Mouse (Mus musculus) adrenal gland, adult 2 months (tissue): ENCODE data around the gene Olfr1357. TPM values are rescaled to one million over a fixed set of nuclear protein-coding genes. Genes with fewer than 3 reads are reported as not detected.

Experiments used
- DNase-seq: peaks from one replicate; pipeline ENCODE4 v3.0.0; 2021
- polyA plus RNA-seq: library from polyadenylated mRNA; depleted of rRNA; stranded (reverse); fragments of >200 nt; gene quantifications from 2 replicates; pipeline ENCODE4 v1.2.3, GENCODE M21; 2012; rRNA removed
- total RNA-seq, 2 experiments: library from RNA; stranded (reverse); gene quantifications; 2 replicates each; pipeline ENCODE4 v1.2.3; 2021

Olfr1357 gene
- total and polyA plus RNA-seq, 3 experiments, result not detected

- no peak for DNase-seq
These were observed 39.7 kb downstream of the Olfr1357 start for GRCm38 (mm10) chr10:78578204-78578603.

- DNase-seq, result no peak
These were observed 41.3 kb downstream of the Olfr1357 start for GRCm38 (mm10) chr10:78576435-78577184.

DNA sequence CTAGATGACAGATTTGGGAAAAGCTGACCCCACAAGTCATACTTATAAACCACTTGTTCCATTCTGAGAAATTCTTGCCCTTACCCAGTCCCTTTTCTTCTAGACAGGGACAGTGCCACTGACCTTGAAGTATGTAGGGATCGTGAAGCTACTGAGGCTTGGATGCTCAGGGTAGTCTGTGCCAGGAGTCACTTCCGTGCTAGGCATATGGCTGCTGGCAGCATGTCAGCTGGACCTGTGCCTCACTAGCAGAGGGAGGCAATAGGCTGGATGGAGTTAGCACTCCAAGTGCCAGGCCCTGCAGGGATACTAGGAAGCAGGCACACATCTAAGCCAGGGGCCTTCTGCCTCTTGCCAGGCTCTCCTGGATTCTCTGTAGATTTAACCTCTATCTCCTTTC, 42.2 kb downstream of the Olfr1357 start:
- peak; percentile 58 for DNase-seq

GRCm38 (mm10) chr10:78575105-78575632, 42.7 kb downstream of the Olfr1357 start:
- no peak for DNase-seq

GRCm38 (mm10) chr10:78574250-78575104, 43.4 kb downstream of the Olfr1357 start, which contains the start of gene Ilvbl:
Gene Ilvbl, plus strand, starts transcription at chr10:78574346.
- DNase-seq, result peak; percentile 97

DNA sequence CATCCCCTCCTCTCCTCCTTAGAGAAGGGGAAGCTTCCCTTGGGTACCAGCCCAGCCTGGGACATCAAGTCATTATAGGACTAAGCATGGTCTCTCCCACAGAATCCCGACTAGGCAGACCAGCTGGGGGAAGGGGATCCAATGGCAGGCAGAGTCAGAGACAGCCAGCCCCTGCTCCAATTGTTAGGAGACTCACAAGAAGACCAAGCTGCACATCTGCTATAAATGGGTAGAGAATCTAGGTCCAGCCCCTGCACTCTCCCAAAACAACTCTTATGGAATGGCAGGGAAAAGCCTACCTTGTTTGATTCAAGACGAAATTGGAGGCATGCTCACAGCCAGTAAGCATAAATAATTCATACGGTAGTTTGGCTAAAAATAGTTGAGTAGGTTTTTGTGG, 44.6 kb downstream of the Olfr1357 start:
- DNase-seq, result no peak

DNA sequence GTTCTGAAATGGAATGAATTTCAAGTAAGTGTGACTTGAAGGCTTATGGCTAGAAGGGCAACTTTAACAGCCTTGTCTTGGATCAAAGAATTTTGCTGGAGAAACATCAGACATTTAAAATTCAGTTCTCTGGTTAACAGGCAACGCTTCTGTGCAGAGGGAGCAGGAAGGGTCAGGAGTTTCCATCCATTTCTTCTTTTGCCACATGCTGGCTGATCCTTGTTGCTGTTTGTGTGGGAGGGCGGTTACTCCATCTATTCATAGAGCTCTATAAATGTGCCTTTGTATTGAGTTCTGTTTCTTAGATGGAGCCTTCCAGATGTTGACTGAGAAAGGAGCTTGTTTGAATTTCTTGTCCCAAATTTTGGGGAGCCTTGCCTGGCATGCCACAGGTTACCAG, 47.0 kb downstream of the Olfr1357 start:
- no peak for DNase-seq

DNA sequence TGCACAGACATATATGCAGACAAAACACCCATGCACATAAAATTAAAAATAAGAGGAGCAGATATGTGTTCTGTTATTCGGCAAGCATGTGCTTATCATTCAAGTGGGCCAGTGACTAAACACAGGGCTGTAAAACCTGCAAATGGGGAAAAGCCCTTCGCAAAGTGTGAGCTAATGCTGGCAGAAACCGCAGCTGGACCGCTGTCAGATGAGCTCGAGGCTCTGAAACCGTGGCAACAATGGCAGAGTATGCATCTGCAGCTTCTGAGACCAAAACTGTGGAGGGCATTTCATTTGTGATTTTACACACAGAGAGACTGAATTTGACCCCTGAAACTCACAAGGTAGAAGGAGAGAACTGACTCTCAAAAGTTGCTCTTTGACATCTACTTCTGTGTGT, 47.5 kb downstream of the Olfr1357 start:
- no peak for DNase-seq

GRCm38 (mm10) chr10:78569686-78570085, 48.2 kb downstream of the Olfr1357 start:
- no peak for DNase-seq

DNA sequence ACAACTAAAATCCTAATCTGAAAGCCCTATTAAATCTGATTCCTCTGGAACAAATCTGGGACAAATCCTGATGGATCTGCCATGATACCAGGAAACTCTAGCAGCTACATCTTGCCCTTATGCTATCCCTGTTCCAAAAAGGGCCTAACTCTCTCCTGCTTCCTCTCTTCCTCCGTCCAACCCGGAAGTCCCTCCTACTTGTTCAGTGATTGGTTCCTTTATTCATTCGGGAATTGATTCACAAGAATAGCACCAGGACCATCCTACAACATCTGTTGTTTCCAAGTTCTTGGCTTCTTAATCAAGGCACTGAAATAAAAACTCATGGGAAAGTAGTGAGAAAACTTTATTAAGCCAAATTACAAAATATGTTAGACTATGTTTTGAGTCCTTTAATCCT, 48.7 kb downstream of the Olfr1357 start:
- DNase-seq, result no peak

- DNase-seq, result no peak
These were observed 52.8 kb downstream of the Olfr1357 start for GRCm38 (mm10) chr10:78565070-78565469.

Other genes with a start within 250 kb of the Olfr1357 start
- 100 to 1,000 TPM; 234 to 244 TPM for gene Rrp1, start 205.0 kb downstream of the Olfr1357 start, total RNA-seq
- 52.6 and 73.7 TPM in 2 replicates for gene Rrp1, start 205.0 kb downstream of the Olfr1357 start, polyA plus RNA-seq
- 100 to 1,000 TPM; 380 to 402 TPM for gene Cstb, start 192.4 kb downstream of the Olfr1357 start, total RNA-seq
- gene Cstb, start 192.4 kb downstream of the Olfr1357 start, polyA plus RNA-seq, result 67.7 and 81.7 TPM in 2 replicates
- gene Pdxk, start 153.1 kb downstream of the Olfr1357 start, total RNA-seq, result 10 to 100 TPM; 21.7 to 31.2 TPM
- 18.7 and 21.3 TPM in 2 replicates for gene Pdxk, start 153.1 kb downstream of the Olfr1357 start, polyA plus RNA-seq
- not detected for gene Olfr1358, start 100.6 kb downstream of the Olfr1357 start, total RNA-seq
- gene Olfr1358, start 100.6 kb downstream of the Olfr1357 start, polyA plus RNA-seq, result not detected in 2 replicates
- gene Ilvbl, start 43.7 kb downstream of the Olfr1357 start, total RNA-seq, result 10 to 100 TPM; 39.1 to 70.4 TPM
- 53.5 and 59.3 TPM in 2 replicates for gene Ilvbl, start 43.7 kb downstream of the Olfr1357 start, polyA plus RNA-seq
- 10 to 100 TPM; 24.3 to 71.0 TPM for gene Syde1, start 26.1 kb downstream of the Olfr1357 start, total RNA-seq
- gene Syde1, start 26.1 kb downstream of the Olfr1357 start, polyA plus RNA-seq, result 57.6 and 66.8 TPM in 2 replicates
- not detected for gene Casp14, start 100.2 kb upstream of the Olfr1357 start, total RNA-seq
- gene Casp14, start 100.2 kb upstream of the Olfr1357 start, polyA plus RNA-seq, result not detected in 2 replicates
- not detected for gene Ccdc105, start 135.0 kb upstream of the Olfr1357 start, total RNA-seq
- gene Ccdc105, start 135.0 kb upstream of the Olfr1357 start, polyA plus RNA-seq, result 0.07 TPM in 1 of 2 replicates, not detected in the other
- gene Slc1a6, start 162.4 kb upstream of the Olfr1357 start, total RNA-seq, result under 1 TPM in 1 of 2 experiments, not detected in 1; 0.21 TPM
- gene Slc1a6, start 162.4 kb upstream of the Olfr1357 start, polyA plus RNA-seq, result 0.04 and 0.57 TPM in 2 replicates
- gene Olfr1356, start 234.1 kb upstream of the Olfr1357 start, total RNA-seq, result not detected
- gene Olfr1356, start 234.1 kb upstream of the Olfr1357 start, polyA plus RNA-seq, result not detected in 2 replicates